Mouse (Mus musculus) heart, postnatal 0 days (tissue): ENCODE data around the gene Chmp2a.

Experiments used
- CTCF ChIP-seq: IDR thresholded peaks from 2 replicates; pipeline ENCODE4 v1.5.1; 2016; ENCODE audit warnings: antibody characterized with exemption, control low read depth, low read depth
- EP300 ChIP-seq: IDR thresholded peaks from 2 replicates; pipeline ENCODE4 v1.6.1; 2016; ENCODE audit warnings: antibody characterized with exemption, low read depth

- TF ChIP-seq CTCF (no peak), EP300 (no peak)
Measured at GRCm38 (mm10) chr7:13053961-13054286, 19.3 kb upstream of the Chmp2a start.
